Mouse (Mus musculus) neural tube, embryonic 12.5 days (tissue): Measurements from ENCODE around the gene Ptgdr2. TPM values are rescaled to one million over a fixed set of nuclear protein-coding genes. Genes with fewer than 3 reads are reported as not detected.

ENCODE experiments used
- ATAC-seq: fragments of 200-750 bp; cut with Nextera tagmentation; 2 replicates; pipeline ENCODE4 v1.8.0; 2017; ENCODE audit warnings: low read depth, mild to moderate bottlenecking, moderate TSS enrichment, moderate library complexity; ENCODE audit not compliant: low FRiP score
- H3K27ac ChIP-seq: fragments of 300-500 bp; sonication (generic); 2 replicates; pipeline ENCODE4 v1.5.1; 2016
- H3K27me3 ChIP-seq: fragments of 300-500 bp; sonication (generic); replicated peaks from 2 replicates; pipeline ENCODE4 v1.6.1; 2016; ENCODE audit warnings: mild to moderate bottlenecking
- H3K36me3 ChIP-seq: fragments of 300-500 bp; sonication (generic); 2 replicates; pipeline ENCODE4 v1.6.1; 2016; ENCODE audit warnings: mild to moderate bottlenecking
- H3K4me1 ChIP-seq: fragments of 300-500 bp; sonication (generic); 2 replicates; pipeline ENCODE4 v1.6.1; 2016
- H3K4me2 ChIP-seq: fragments of 300-500 bp; sonication (generic); replicated peaks from 2 replicates; pipeline ENCODE4 v1.6.1; 2016; ENCODE audit warnings: mild to moderate bottlenecking
- H3K4me3 ChIP-seq: fragments of 300-500 bp; sonication (generic); 2 replicates; pipeline ENCODE4 v1.5.1; 2016
- H3K9ac ChIP-seq: fragments of 300-500 bp; sonication (generic); 2 replicates; pipeline ENCODE4 v1.6.1; 2016; ENCODE audit warnings: mild to moderate bottlenecking
- H3K9me3 ChIP-seq: fragments of 300-500 bp; sonication (generic); 2 replicates; pipeline ENCODE4 v1.6.1; 2016; ENCODE audit warnings: mild to moderate bottlenecking
- WGBS: fragments of 180-500 bp; shearing (Covaris S2); methylation state at CpG from one replicate; pipeline ENCODE4 v1.1.7; 2016; 5-methylcytosine and 5-hydroxymethylcytosine counted together
- polyA plus RNA-seq: library from polyadenylated mRNA; unstranded; fragments of >200 nt; fragmentation: Nextera tagmentation; extraction: Ambion mirVana; gene quantifications from 2 replicates; pipeline ENCODE4 v1.2.1, GENCODE M21; 2016

Gene Ptgdr2
- polyA plus RNA-seq, 1 experiment from 2014 or later = not detected

DNA sequence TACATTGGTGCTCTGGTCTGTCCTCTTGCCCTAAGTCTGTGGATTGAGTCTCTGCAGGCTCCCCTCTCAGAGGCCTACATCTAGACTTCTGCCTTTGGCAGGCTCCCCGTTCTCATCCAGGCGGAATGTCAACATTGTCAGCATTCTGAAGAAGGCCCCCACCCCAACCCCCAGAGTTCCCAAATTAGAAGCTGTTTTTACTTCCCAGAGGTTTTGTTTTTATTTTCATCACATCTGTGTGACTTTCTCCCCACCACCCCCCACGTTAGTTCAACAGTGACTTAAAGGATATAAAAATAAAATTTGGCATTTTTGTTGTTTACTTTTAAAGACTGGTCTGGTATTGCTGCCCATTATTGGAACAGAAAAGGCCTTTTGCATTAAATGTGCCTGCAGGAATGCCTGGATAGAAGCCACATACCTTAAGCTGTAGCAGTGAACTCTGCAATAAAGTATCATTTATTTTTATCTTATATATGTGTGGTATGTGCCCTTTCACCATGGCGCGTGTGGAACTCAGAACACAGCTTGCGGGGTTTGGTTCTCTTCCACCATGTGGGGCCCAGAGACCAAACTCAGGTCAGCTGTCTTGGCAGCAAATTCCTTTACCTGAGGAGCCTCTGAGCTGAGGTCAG, 27.8 kb upstream of the Ptgdr2 start:
- Histone ChIP-seq H3K4me1 (no peaks in the 10 kb centered on the region), H3K4me3 (no peak overlapping the region), H3K36me3 (peaks cover 44% of the 10 kb centered on the region), H3K4me2 (no peak overlapping the region), H3K9me3 (no peaks in the 10 kb centered on the region), H3K9ac (no peak overlapping the region), H3K27me3 (no peaks in the 10 kb centered on the region), H3K27ac (no peak overlapping the region)
- ATAC-seq = no peak
- 85% methylated on average over 6 of the region's 6 CpGs for WGBS

DNA sequence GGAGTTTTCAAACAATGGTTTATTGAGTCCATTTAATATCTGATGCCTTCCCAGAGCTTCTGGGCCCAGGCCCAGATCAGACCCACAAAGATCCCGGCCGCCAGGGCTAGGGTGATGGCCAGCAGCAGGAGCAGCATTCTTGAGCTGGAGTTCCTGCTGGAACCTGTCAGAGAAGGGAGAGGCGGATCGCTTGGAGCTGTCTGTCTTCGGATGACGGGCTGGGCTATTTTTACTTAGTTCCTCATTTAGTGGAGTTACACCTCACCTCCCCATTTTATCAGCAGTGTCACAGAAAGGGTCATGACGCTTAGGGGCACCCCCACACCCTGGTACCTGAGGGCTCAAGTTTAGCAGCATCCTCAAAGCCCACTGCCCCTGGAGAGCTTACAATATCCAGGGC, 22.7 kb upstream of the Ptgdr2 start:
- Histone ChIP-seq H3K36me3 (0 out of 2 replicates have a peak, but pooled peaks cover 3% of the 10 kb centered on the region), H3K4me1 (no peaks in the 10 kb centered on the region), H3K9me3 (no peaks in the 10 kb centered on the region), H3K4me3 (no peak overlapping the region), H3K4me2 (no peak overlapping the region), H3K27ac (no peak overlapping the region), H3K27me3 (no peaks in the 10 kb centered on the region), H3K9ac (no peak overlapping the region)
- WGBS = 80% methylated on average over 7 of the region's 7 CpGs
- ATAC-seq = no peak

DNA sequence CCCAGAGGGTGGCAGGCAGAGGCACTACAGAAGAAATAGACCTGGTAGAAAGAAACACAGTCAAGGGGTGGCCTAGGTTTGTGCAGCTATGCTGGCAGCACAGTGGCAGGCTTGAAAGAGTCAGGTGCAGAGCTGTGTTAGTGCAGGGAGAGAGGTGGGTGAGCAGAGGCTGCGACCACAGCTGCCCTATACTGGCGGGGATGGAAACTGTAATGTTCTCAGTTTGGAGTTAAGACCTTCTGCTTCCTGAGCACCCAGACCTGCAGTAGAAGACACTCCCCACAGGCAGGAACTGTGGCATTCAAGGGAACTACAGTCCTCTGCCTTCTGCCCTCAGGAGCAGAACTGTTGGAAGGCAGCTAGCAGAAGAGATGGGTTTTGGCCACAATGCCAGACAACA, 22.1 kb upstream of the Ptgdr2 start:
- H3K4me3 ChIP-seq = no peak overlapping the region
- ATAC-seq = no peak
- 78% methylated on average over 2 of the region's 2 CpGs for WGBS
- no peak overlapping the region for H3K4me2 ChIP-seq
- no peaks in the 10 kb centered on the region for H3K4me1 ChIP-seq
- H3K36me3 ChIP-seq = no peaks in the 10 kb centered on the region
- no peak overlapping the region for H3K9ac ChIP-seq
- no peaks in the 10 kb centered on the region for H3K9me3 ChIP-seq
- no peak overlapping the region for H3K27ac ChIP-seq
- H3K27me3 ChIP-seq = no peaks in the 10 kb centered on the region

- no peak overlapping the region for H3K4me3 ChIP-seq
- 61% methylated on average over 5 of the region's 5 CpGs for WGBS
Measured at GRCm38 (mm10) chr19:10916506-10916905, 20.5 kb upstream of the Ptgdr2 start.

GRCm38 (mm10) chr19:10918321-10918991, 18.5 kb upstream of the Ptgdr2 start:
- Histone ChIP-seq H3K27me3 (no peaks in the 10 kb centered on the region), H3K4me2 (no peak overlapping the region), H3K9me3 (no peaks in the 10 kb centered on the region), H3K27ac (no peak overlapping the region), H3K4me3 (no peak overlapping the region), H3K9ac (no peak overlapping the region), H3K4me1 (no peaks in the 10 kb centered on the region), H3K36me3 (no peaks in the 10 kb centered on the region)
- ATAC-seq = no peak
- 88% methylated on average over 10 of the region's 10 CpGs for WGBS

More at GRCm38 (mm10) chr19:10916506-10916905, 20.5 kb upstream of the Ptgdr2 start:
- H3K9me3 ChIP-seq = no peaks in the 10 kb centered on the region
- ATAC-seq = no peak
- no peaks in the 10 kb centered on the region for H3K4me1 ChIP-seq
- no peak overlapping the region for H3K27ac ChIP-seq
- H3K9ac ChIP-seq = no peak overlapping the region
- no peaks in the 10 kb centered on the region for H3K27me3 ChIP-seq
- no peak overlapping the region for H3K4me2 ChIP-seq
- H3K36me3 ChIP-seq = no peaks in the 10 kb centered on the region

DNA sequence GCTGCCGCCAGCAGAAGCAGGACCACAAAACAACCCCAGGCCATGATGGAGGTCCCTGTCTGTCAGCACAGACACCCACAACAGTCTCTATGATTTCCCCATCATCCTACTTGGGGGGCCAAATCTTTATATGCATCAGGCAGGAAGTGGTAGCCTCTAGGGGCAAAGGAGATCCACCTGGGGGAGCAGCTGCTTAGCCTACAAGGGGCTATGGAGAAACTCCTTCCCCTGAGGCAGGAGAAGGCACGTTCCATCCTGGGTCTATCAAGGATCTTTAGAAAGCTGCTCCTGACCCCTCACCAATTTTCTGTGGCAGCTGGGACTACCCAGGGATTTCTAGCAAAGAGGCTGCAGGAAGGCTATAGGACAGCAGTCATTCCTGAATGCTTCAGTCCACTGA, 16.4 kb upstream of the Ptgdr2 start, which contains the start of gene Zp1:
Gene Zp1, minus strand, starts transcription at position 101 of the 400 bp plus-strand sequence.
- no peak within 1 kb of the TSS for H3K4me2 ChIP-seq
- WGBS = 62% methylated on average over 2 of the region's 2 CpGs
- H3K9ac ChIP-seq = 0 out of 2 replicates have a peak within 1 kb of the TSS, but pooled peaks have one; percentile 4
- H3K4me1 ChIP-seq = no peaks in the 10 kb centered on the region
- ATAC-seq = no peak
- H3K9me3 ChIP-seq = no peaks in the 10 kb centered on the region
- no peaks in the 10 kb centered on the region for H3K36me3 ChIP-seq
- H3K27me3 ChIP-seq = no peaks in the 10 kb centered on the region
- H3K4me3 ChIP-seq = no peak within 1 kb of the TSS
- H3K27ac ChIP-seq = no peak within 1 kb of the TSS

DNA sequence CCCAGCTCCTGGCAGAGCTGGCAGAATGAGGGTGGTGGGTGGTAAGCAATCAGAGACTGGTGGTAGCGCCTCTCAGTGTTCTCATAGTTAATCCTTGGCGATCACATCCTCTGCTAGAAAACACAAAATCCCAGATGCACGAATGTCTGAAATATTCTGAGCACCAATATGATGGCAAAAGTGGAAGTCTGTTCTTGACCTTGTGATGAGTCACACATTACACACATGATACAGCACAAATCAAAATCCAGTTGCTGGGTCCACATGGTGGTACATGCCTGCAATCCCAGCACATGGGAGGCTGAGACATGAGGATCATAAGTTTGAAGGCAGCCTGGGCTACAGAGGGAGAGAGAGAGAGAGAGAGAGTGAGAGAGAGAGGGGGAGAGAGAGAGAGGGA, 15.9 kb upstream of the Ptgdr2 start:
- ATAC-seq = no peak
- 77% methylated on average over 3 of the region's 3 CpGs for WGBS
- no peak overlapping the region for H3K27ac ChIP-seq

DNA sequence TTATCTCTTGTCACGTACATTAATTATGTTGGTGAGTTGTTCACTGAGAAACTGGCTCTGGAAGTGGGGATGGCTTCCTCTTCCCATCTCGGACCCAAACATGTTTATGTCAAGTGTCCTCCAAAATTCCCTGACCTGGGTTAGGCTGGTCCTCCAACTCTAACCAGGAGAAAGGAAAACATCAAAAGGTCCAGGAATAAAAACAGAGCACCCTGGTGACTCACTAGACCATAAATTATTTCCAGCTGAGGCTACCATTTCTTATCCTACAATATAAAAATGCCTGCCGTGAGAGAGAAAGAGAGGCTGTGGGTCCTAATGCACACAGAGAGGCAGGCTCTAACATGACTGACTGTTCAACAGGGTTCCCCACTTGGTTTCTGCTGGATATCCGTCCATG, 12.7 kb upstream of the Ptgdr2 start:
- no peak for ATAC-seq
- 38% methylated on average over 4 of the region's 4 CpGs for WGBS
- no peak overlapping the region for H3K4me3 ChIP-seq
- no peak overlapping the region for H3K4me2 ChIP-seq
- no peak overlapping the region for H3K27ac ChIP-seq
- 0 out of 2 replicates have a peak, but pooled peaks cover 4% of the 10 kb centered on the region for H3K4me1 ChIP-seq
- H3K27me3 ChIP-seq = no peaks in the 10 kb centered on the region
- no peak overlapping the region for H3K9ac ChIP-seq
- no peaks in the 10 kb centered on the region for H3K36me3 ChIP-seq
- H3K9me3 ChIP-seq = no peaks in the 10 kb centered on the region

More for the DNA sequence above, 15.9 kb upstream of the Ptgdr2 start:
- Histone ChIP-seq H3K4me1 (0 out of 2 replicates have a peak, but pooled peaks cover 3% of the 10 kb centered on the region), H3K9ac (no peak overlapping the region), H3K27me3 (no peaks in the 10 kb centered on the region), H3K4me2 (no peak overlapping the region), H3K4me3 (no peak overlapping the region), H3K36me3 (no peaks in the 10 kb centered on the region), H3K9me3 (no peaks in the 10 kb centered on the region)

DNA sequence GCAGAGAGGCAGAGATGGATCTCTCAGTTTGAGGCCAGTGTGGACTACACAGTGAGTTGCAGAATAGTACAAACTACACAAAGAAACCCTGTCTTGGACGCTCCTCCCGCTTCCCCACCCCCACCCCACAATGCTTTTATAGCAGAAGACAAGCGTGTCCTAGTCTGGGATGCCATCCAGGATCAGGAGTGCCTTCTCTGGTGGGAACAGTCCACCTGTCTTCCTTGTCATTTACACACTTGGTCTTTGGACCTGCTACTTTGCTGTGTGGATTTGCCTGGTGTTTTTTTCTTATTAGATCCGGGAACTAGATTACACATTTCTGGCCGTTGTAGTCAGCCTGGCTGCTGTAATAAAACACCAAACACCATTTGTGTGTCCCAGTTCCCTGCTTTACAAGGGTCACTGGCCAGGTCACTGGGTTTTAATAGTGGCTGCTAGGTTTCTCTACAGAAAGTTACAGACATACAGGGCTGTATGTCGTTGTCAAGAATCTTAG, 10.8 kb upstream of the Ptgdr2 start:
- peak overlapping the region; percentile 38; the same call in 1 of the 2 replicates for H3K27ac ChIP-seq
- no peak overlapping the region for H3K4me2 ChIP-seq
- no peaks in the 10 kb centered on the region for H3K36me3 ChIP-seq
- H3K4me3 ChIP-seq = no peak overlapping the region
- WGBS = 5% methylated on average over 6 of the region's 6 CpGs
- 0 out of 2 replicates have a peak, but pooled peaks cover 4% of the 10 kb centered on the region for H3K4me1 ChIP-seq
- no peak overlapping the region for H3K9ac ChIP-seq
- no peaks in the 10 kb centered on the region for H3K27me3 ChIP-seq
- H3K9me3 ChIP-seq = no peaks in the 10 kb centered on the region
- ATAC-seq = peak; percentile 68

DNA sequence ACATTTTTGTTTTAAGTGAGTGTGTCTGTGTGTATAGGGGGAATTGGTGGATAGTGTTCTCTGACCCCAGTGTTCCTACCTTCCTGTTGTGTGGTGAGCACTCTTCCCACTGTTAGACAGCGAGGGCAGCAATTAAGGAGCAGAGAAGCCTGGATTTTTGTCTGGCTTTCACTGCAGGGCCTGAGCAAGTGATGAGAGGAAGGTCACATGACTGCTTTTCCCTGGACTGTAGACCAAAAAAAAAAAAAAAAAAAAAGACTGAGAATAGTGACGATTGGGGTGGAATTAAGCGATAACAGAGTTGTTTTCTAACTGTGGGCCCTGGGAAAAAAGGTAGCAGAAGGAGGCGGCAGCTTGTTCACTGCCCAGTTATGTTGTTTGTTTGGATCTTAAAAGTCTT, 10.3 kb upstream of the Ptgdr2 start:
- no peaks in the 10 kb centered on the region for H3K27me3 ChIP-seq
- H3K9ac ChIP-seq = no peak overlapping the region
- H3K4me1 ChIP-seq = 0 out of 2 replicates have a peak, but pooled peaks cover 4% of the 10 kb centered on the region
- no peaks in the 10 kb centered on the region for H3K36me3 ChIP-seq
- no peak overlapping the region for H3K4me2 ChIP-seq
- H3K4me3 ChIP-seq = no peak overlapping the region
- H3K27ac ChIP-seq = no peak overlapping the region
- 35% methylated on average over 4 of the region's 4 CpGs for WGBS
- ATAC-seq = no peak; the same call in 1 of the 2 replicates
- H3K9me3 ChIP-seq = no peaks in the 10 kb centered on the region

DNA sequence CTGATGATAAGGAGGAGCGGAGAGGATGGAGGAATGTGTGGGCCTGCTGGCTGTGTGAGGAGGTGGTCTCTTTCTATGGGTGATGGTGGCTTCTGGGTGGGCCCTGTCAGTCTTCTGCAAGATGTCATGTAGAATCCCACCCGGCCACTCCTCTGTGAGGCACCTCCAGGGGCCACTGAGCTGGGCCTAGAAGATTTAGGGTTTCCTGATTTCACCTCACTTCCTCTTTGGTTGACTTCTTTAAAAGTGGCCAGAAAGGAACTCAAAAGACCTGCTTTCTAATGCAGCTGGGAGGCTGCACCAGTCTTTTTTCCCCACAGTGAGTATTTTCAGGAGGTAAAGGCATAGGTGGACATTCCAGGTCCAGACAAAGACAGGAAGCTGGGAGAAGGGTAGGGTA, 6.3 kb upstream of the Ptgdr2 start:
- ATAC-seq = no peak
- 92% methylated on average over 2 of the region's 2 CpGs for WGBS

GRCm38 (mm10) chr19:10935029-10935428, 1.9 kb upstream of the Ptgdr2 start:
- Histone ChIP-seq H3K36me3 (no peaks in the 10 kb centered on the region), H3K9me3 (no peaks in the 10 kb centered on the region), H3K27me3 (no peaks in the 10 kb centered on the region), H3K27ac (no peak overlapping the region), H3K4me3 (no peak overlapping the region), H3K9ac (no peak overlapping the region), H3K4me1 (no peaks in the 10 kb centered on the region), H3K4me2 (no peak overlapping the region)
- WGBS = 46% methylated on average over 5 of the region's 5 CpGs
- no peak for ATAC-seq

More for the DNA sequence above, 6.3 kb upstream of the Ptgdr2 start:
- Histone ChIP-seq H3K4me2 (no peak overlapping the region), H3K4me1 (0 out of 2 replicates have a peak, but pooled peaks cover 4% of the 10 kb centered on the region), H3K27me3 (no peaks in the 10 kb centered on the region), H3K36me3 (no peaks in the 10 kb centered on the region), H3K9ac (no peak overlapping the region), H3K4me3 (no peak overlapping the region), H3K9me3 (no peaks in the 10 kb centered on the region), H3K27ac (no peak overlapping the region)
